Mouse (Mus musculus): ENCODE data around the gene Mfap2. TPM values are rescaled to one million over a fixed set of nuclear protein-coding genes. Genes with fewer than 3 reads are reported as not detected.

The Mfap2 gene
- polyA plus RNA-seq, 2 experiments, result 7.1 to 11.0 TPM

GRCm38 (mm10) chr4:141015356-141015755 lies 5.1 kb downstream of the Mfap2 start:
- WGBS (ENCODE audit: insufficient replicate concordance), result 56% methylated on average over 7 of the region's 7 CpGs
- no peaks in the 10 kb centered on the region for H3K4me1 ChIP-seq (replicated peaks; ENCODE audit: control insufficient read depth in 2 of 2, insufficient read depth in 2 of 2, low read length in 1 of 2)
- H3K4me2 ChIP-seq (ENCODE audit: low read depth), result no peak overlapping the region
- no peak overlapping the region for H3K9ac ChIP-seq (replicated peaks)
- TF ChIP-seq EP300 (IDR thresholded peaks at IDR 0.05; ENCODE audit: low read depth), result no peak
- no peak for TF ChIP-seq CTCF (IDR thresholded peaks at IDR 0.05; ENCODE audit: low read depth)
- no peaks in the 10 kb centered on the region for H3K36me3 ChIP-seq (replicated peaks; ENCODE audit: control insufficient read depth, insufficient read depth, low read depth)
- ATAC-seq (ENCODE audit: insufficient read depth) (no peak), DNase-seq (ENCODE audit: low read depth in 3 of 3, low spot score in 3 of 3) (no peak)
- no peak overlapping the region for H3K4me3 ChIP-seq (ENCODE audit: insufficient read depth in 1 of 2, low read depth in 2 of 2, low read length in 2 of 2)
- no peak overlapping the region for H3K27ac ChIP-seq
- H3K9me3 ChIP-seq (ENCODE audit: control insufficient read depth, low read length), result no peaks in the 10 kb centered on the region
- H3K27me3 ChIP-seq (ENCODE audit: control insufficient read depth, insufficient read depth, low read length), result peaks cover 9% of the 10 kb centered on the region

DNA sequence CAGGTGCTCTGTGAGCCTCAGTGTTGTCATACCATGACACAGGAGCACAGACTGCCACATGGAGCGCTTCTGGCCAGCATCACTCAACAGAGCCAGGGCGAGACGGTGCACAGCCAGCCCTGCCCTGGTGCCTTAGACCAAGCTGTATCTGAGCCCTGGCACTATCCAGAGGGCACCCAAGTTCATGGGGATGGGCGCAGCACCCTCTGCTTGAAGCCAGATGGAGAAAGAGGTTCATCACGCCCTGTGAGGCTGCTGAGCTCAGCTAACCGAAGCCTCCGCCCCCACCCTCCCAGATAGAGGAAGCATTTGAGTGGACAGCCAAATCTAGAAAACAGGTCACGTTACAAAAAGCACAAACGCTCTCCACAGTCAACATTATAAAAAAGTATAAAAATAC lies 6.1 kb downstream of the Mfap2 start:
- ATAC-seq (ENCODE audit: insufficient read depth), result no peak

GRCm38 (mm10) chr4:141017657-141018436 lies 7.6 kb downstream of the Mfap2 start:
- Histone ChIP-seq H3K4me2 (ENCODE audit: low read depth) (no peak overlapping the region), H3K27ac (no peak overlapping the region), H3K4me3 (ENCODE audit: insufficient read depth in 1 of 2, low read depth in 2 of 2, low read length in 2 of 2) (no peak overlapping the region), H3K9ac (replicated peaks) (no peak overlapping the region), H3K4me1 (replicated peaks; ENCODE audit: control insufficient read depth in 2 of 2, insufficient read depth in 2 of 2, low read length in 1 of 2) (no peaks in the 10 kb centered on the region), H3K27me3 (ENCODE audit: control insufficient read depth, insufficient read depth, low read length) (no peaks in the 10 kb centered on the region), H3K36me3 (replicated peaks; ENCODE audit: control insufficient read depth, insufficient read depth, low read depth) (no peaks in the 10 kb centered on the region), H3K9me3 (ENCODE audit: control insufficient read depth, low read length) (no peaks in the 10 kb centered on the region)
- ATAC-seq (ENCODE audit: insufficient read depth), result no peak
- TF ChIP-seq EP300 (IDR thresholded peaks at IDR 0.05; ENCODE audit: low read depth) (no peak), CTCF (IDR thresholded peaks at IDR 0.05; ENCODE audit: low read depth) (no peak)
- no peak for DNase-seq (ENCODE audit: low read depth in 3 of 3, low spot score in 3 of 3)
- 80% methylated on average over 29 of the region's 29 CpGs for WGBS (ENCODE audit: insufficient replicate concordance)

More for the DNA sequence above, 6.1 kb downstream of the Mfap2 start:
- 0 out of 2 replicates have a peak, but pooled peaks cover 3% of the 10 kb centered on the region for H3K27me3 ChIP-seq (ENCODE audit: control insufficient read depth, insufficient read depth, low read length)
- no peak overlapping the region for H3K4me2 ChIP-seq (ENCODE audit: low read depth)
- no peak overlapping the region for H3K27ac ChIP-seq
- no peaks in the 10 kb centered on the region for H3K9me3 ChIP-seq (ENCODE audit: control insufficient read depth, low read length)
- no peak overlapping the region for H3K4me3 ChIP-seq (ENCODE audit: insufficient read depth in 1 of 2, low read depth in 2 of 2, low read length in 2 of 2)
- DNase-seq (ENCODE audit: low read depth in 3 of 3, low spot score in 3 of 3), result no peak
- no peaks in the 10 kb centered on the region for H3K36me3 ChIP-seq (replicated peaks; ENCODE audit: control insufficient read depth, insufficient read depth, low read depth)
- WGBS (ENCODE audit: insufficient replicate concordance), result 50% methylated on average over 9 of the region's 9 CpGs
- H3K9ac ChIP-seq (replicated peaks), result no peak overlapping the region
- TF ChIP-seq CTCF (IDR thresholded peaks at IDR 0.05; ENCODE audit: low read depth) (no peak; the same call in 1 of the 2 replicates), EP300 (IDR thresholded peaks at IDR 0.05; ENCODE audit: low read depth) (no peak)
- H3K4me1 ChIP-seq (replicated peaks; ENCODE audit: control insufficient read depth in 2 of 2, insufficient read depth in 2 of 2, low read length in 1 of 2), result no peaks in the 10 kb centered on the region

GRCm38 (mm10) chr4:141020220-141020619 lies 10.0 kb downstream of the Mfap2 start:
- H3K4me2 ChIP-seq (ENCODE audit: low read depth), result no peak overlapping the region
- no peak for ATAC-seq (ENCODE audit: insufficient read depth)
- DNase-seq (ENCODE audit: low read depth in 3 of 3, low spot score in 3 of 3), result no peak
- no peak overlapping the region for H3K27ac ChIP-seq
- TF ChIP-seq EP300 (IDR thresholded peaks at IDR 0.05; ENCODE audit: low read depth) (no peak), CTCF (IDR thresholded peaks at IDR 0.05; ENCODE audit: low read depth) (no peak)
- H3K36me3 ChIP-seq (replicated peaks; ENCODE audit: control insufficient read depth, insufficient read depth, low read depth), result no peaks in the 10 kb centered on the region
- no peaks in the 10 kb centered on the region for H3K27me3 ChIP-seq (ENCODE audit: control insufficient read depth, insufficient read depth, low read length)
- H3K4me1 ChIP-seq (replicated peaks; ENCODE audit: control insufficient read depth in 2 of 2, insufficient read depth in 2 of 2, low read length in 1 of 2), result no peaks in the 10 kb centered on the region
- H3K9me3 ChIP-seq (ENCODE audit: control insufficient read depth, low read length), result no peaks in the 10 kb centered on the region
- no peak overlapping the region for H3K4me3 ChIP-seq (ENCODE audit: insufficient read depth in 1 of 2, low read depth in 2 of 2, low read length in 2 of 2)
- no peak overlapping the region for H3K9ac ChIP-seq (replicated peaks)
- 74% methylated on average over 17 of the region's 17 CpGs for WGBS (ENCODE audit: insufficient replicate concordance)

- H3K9ac ChIP-seq (replicated peaks), result no peak overlapping the region
- no peak overlapping the region for H3K4me3 ChIP-seq (ENCODE audit: insufficient read depth in 1 of 2, low read depth in 2 of 2, low read length in 2 of 2)
- ATAC-seq (ENCODE audit: insufficient read depth) (no peak), DNase-seq (ENCODE audit: low read depth in 3 of 3, low spot score in 3 of 3) (no peak)
- TF ChIP-seq CTCF (IDR thresholded peaks at IDR 0.05; ENCODE audit: low read depth), result no peak
- no peak for TF ChIP-seq EP300 (IDR thresholded peaks at IDR 0.05; ENCODE audit: low read depth)
- H3K27ac ChIP-seq, result no peak overlapping the region
- no peaks in the 10 kb centered on the region for H3K4me1 ChIP-seq (replicated peaks; ENCODE audit: control insufficient read depth in 2 of 2, insufficient read depth in 2 of 2, low read length in 1 of 2)
- WGBS (ENCODE audit: insufficient replicate concordance), result 64% methylated on average over 14 of the region's 14 CpGs
- no peaks in the 10 kb centered on the region for H3K27me3 ChIP-seq (ENCODE audit: control insufficient read depth, insufficient read depth, low read length)
- no peaks in the 10 kb centered on the region for H3K9me3 ChIP-seq (ENCODE audit: control insufficient read depth, low read length)
- H3K4me2 ChIP-seq (ENCODE audit: low read depth), result no peak overlapping the region
- H3K36me3 ChIP-seq (replicated peaks; ENCODE audit: control insufficient read depth, insufficient read depth, low read depth), result no peaks in the 10 kb centered on the region
Observed at GRCm38 (mm10) chr4:141020811-141021613, 10.8 kb downstream of the Mfap2 start.
